Mouse (Mus musculus) lung, postnatal 14 days (tissue): ENCODE data around the gene Osgin1.
A peak's percentile ranks its signal among the peaks of the same experiment; 100 is the strongest.

ENCODE experiments used
- DNase-seq: peaks from one replicate; pipeline ENCODE4 v3.0.0; 2021

The Osgin1 gene

GRCm38 (mm10) chr8:119424199-119424733 is 9.7 kb upstream of the Osgin1 start:
- DNase-seq, result no peak

GRCm38 (mm10) chr8:119424740-119425139 is 9.2 kb upstream of the Osgin1 start:
- DNase-seq, result no peak

GRCm38 (mm10) chr8:119425533-119425932 is 8.4 kb upstream of the Osgin1 start:
- DNase-seq, result peak; percentile 53

- peak; percentile 49 for DNase-seq
Measured at GRCm38 (mm10) chr8:119426069-119426735, 7.7 kb upstream of the Osgin1 start.

DNA sequence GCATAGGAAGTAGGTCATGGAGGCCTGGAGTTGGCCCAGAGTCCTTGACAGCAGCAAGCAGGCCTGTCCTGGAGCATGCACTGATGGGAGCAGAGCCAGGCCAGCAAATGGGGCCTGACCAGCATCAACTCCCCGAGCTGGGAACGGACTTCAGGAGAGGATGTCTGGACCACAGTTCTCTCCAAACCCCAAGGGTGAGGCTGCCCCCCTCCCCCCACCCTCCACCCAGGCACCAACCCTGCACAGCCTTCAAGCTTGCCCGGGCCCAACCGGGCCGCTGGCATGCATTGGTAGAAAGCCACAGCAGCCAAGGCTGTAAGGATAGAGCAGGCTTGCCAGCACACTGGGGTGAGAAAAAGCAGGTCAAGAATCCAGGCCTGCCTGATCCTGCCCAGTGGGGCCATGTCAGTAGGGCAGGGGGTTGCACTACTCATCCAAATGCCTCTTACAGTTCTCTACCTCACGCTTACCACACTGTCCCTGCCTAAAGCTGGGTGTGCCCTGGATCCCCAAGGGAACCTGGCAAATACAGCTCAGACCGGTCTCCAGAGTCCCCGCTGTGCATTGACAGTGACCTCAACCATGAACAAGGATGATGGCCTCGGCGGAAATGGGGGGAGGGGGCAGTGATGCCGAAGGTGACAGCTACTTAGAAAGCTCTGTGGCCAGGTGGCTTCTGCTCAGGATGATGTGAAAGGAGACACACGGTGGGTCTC is 6.1 kb upstream of the Osgin1 start:
- DNase-seq, result no peak

- no peak for DNase-seq
Measured at GRCm38 (mm10) chr8:119428350-119428740, 5.6 kb upstream of the Osgin1 start.

- no peak for DNase-seq
Measured at GRCm38 (mm10) chr8:119428766-119429327, 5.1 kb upstream of the Osgin1 start.

- no peak for DNase-seq
Measured at GRCm38 (mm10) chr8:119429552-119429951, 4.4 kb upstream of the Osgin1 start.

- DNase-seq, result no peak
Measured at GRCm38 (mm10) chr8:119430250-119430649, 3.7 kb upstream of the Osgin1 start.

GRCm38 (mm10) chr8:119430690-119431089 is 3.2 kb upstream of the Osgin1 start:
- DNase-seq, result no peak

DNA sequence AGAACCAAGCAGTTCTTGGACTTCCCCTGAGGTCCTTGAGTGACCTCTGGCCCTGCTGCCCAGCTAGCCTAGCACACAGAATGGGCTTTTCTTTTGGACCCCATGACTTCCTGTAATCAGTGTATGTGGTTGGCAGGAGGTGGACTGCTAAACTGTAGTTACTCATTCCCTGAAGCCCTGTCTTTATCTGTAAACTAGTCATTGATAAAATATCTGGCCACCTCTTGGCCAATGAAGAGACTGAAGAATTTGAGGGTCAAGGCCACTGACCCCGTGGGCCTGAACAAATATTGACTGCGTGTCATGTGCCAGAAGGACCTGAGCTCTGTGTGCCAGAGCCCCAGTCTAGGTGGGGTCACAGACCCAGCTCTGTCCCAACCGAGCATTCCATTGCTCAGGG is 1.6 kb upstream of the Osgin1 start:
- no peak for DNase-seq

DNA sequence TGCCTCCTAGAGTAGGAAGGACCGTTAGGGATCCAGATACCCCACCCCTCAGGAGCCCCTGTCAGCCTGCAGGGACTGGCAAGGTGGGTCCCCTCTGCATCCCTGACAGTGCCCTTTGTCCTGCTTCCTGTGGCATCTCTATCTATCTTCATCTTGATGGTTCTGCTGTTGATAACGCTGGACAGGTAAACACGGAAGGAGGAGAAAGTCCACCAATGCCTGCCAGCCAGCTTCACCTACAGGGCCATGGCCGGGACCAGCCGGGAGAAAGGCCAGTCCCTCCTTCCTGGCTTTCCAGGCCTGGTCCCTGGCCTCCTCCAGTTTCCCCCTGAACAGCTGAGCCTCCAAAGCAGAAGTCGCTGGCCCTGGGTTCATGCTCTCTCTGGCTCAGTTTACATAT is 645 bp downstream of the Osgin1 start:
- DNase-seq, result no peak

DNA sequence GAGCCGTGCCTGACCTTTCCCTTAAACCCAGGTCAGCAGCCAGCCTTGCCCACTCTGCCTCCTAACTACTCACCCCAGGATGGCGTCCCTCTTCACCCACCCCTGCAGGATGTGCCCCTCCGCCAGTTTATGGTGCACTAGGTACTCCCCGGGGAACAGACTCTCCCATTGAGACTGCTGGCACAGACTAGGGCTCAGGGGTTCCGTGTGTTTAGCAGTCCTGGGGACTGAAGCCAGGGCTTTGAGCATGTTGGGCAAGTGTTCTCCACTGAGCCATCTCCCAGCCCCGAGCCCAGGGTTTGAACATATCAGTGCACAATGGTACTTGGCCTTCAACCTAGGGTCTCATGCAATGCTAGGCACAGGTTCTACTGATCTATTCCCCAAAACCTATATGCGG is 1.6 kb downstream of the Osgin1 start:
- DNase-seq, result no peak

GRCm38 (mm10) chr8:119436331-119436730 is 2.4 kb downstream of the Osgin1 start:
- no peak for DNase-seq

GRCm38 (mm10) chr8:119436933-119437332 is 3.0 kb downstream of the Osgin1 start:
- DNase-seq, result peak; percentile 83

DNA sequence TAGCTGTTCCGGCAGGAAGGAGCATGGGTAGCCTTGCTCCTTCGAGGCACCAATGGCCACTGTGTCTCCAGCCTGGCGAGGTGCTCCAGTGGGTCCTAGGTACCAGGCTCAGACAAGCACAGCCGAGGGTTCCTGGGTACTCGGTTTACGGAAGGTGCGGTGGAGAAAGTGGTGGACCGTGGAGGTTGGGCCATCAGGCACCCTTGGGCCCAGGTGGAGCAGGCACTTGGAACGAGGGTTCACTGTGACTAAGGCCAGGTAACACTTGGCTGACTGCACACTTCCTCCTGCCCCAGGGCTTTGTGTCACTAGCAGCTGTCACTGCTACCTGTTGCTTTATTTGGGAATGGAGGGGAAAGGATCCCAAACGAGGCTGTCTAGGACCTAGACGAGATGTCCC is 3.6 kb downstream of the Osgin1 start:
- no peak for DNase-seq

GRCm38 (mm10) chr8:119438876-119439275 is 5.0 kb downstream of the Osgin1 start:
- no peak for DNase-seq

DNA sequence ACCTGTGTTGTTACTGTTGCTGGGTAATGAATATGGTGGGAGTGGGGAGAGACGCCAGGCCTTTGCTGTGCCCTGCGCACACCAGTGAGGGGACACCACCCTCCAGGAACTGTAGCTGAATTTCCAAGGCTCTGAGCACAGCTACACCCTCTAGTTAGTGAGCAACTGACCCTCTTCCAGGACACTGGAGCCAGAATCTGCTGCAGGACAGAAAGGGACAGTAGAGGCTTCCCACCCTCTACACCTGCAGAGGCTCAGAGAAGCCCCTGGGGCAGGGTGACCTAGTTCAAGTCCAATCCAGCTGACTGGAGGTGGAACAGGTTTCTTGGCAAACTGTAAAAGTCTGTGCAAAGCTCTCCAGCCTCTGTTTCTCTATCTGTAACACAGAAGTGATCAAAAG is 5.5 kb downstream of the Osgin1 start:
- no peak for DNase-seq

DNA sequence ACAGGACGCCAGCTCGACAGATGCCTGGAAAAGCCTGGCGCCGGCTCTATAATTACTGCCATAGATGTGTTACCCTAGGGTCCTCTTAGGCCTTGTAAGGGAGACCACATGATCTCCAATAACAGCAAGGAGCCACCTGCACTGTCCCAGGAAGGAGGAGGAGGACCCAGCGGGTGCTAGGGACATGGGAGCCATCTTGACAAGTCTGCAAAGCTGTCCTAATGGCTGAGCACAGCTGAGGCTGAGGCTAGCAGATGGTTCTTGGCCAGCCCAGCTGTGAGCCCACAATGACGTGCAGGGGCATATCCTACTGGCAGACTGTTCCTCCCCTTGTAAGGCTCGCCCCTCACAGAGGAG is 5.9 kb downstream of the Osgin1 start:
- DNase-seq, result no peak

DNA sequence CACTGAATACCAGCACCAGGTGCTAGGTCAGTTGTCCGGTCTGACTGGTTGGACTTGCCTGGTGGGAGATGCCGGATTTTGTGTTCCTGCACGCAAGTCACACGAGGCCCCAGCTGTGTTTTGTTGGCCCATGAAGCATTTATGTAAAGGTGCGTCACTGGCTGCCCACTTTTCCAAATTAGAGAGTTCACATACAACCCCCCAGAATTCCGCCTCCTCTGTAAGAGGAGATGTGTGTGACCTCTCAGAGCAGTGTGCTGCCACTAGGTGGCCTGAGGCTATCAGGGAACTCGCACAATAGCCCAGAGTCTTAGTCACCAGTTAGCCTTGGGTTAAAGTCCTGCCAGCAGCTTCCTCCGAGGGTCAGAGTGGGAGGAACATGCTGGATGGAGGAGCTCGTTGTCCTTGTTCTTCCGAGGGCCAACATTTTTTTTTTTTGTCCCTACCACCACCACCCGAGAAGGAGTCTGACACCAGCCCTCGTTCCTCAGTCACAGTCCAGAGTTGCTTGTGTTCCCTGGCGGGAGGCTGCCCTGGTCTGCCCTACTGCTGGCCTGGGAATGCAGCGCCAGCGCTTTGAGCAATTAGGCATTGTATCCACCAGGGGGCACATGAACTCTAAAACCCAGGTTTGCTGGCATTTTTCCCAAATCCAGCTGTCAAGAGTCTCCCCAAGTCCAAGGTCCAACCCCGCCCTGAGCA is 6.5 kb downstream of the Osgin1 start:
- peak; percentile 80 for DNase-seq

- no peak for DNase-seq
Measured at GRCm38 (mm10) chr8:119440952-119441270, 7.0 kb downstream of the Osgin1 start.

DNA sequence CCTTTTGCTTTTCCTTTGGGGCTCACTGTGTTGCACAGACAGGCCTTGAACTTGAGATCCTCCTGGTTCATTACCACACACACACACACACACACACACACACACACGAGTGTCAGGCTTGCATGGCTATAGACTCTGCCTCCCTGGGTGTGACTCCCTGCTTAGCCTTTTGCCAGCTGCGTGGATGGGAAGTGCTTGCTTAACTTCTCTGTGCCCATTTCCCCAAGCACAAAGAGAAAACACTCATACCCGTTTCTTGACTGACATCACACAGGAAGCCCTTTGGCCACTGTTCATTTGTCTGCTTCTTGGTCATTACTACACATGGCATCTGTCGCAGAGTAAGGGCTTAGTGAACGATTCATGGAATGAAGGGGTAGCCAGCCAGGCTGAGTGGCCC is 8.1 kb downstream of the Osgin1 start:
- no peak for DNase-seq

DNA sequence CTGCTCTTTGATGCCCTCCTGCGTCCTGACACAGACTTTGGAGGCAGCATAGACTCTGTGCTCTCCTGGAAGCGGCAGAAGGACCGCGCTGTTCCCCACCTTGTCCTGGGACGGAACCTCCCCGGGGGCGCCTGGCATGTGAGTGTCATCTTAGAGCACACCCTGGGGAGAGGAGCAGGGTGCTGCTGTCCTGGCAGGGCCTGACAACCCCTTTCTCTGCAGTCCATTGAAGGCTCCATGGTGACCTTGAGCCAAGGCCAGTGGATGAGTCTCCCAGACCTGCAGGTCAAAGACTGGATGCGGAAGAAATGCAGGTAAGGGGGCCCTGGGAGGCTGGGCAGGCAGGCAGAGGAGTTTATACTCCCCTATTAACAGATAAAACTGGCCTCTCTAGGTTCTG is 9.0 kb downstream of the Osgin1 start:
- no peak for DNase-seq
